Mouse (Mus musculus) kidney, postnatal 4 days (tissue): Measurements from ENCODE around the gene Cxcl10.
A peak's percentile ranks its signal among the peaks of the same experiment; 100 is the strongest.

Source experiments
- DNase-seq, 2 experiments: peaks; one replicate each; pipeline ENCODE4 v3.0.0; 2021; ENCODE audit warnings: mixed read lengths in 2 of 2

Cxcl10 gene

DNA sequence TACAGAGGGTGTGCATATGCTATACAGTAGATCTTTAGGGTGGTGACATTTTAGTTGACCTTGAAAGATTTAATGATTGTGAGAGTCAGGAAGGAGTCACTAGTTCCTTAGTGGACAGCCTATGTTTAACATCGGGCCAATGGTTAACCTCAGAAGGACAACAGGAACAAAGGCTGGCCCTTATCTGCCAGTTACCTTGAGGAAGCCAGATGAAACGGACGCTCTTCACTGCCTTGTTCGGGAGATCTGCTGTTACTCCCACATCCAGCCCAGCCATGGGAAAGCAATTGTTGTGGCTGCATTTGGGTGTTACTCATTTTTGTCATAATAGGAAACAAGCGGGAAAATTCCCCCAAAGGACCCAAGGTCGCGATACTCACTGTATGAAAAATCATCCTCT is 34.9 kb downstream of the Cxcl10 start:
- DNase-seq, result no peak

DNA sequence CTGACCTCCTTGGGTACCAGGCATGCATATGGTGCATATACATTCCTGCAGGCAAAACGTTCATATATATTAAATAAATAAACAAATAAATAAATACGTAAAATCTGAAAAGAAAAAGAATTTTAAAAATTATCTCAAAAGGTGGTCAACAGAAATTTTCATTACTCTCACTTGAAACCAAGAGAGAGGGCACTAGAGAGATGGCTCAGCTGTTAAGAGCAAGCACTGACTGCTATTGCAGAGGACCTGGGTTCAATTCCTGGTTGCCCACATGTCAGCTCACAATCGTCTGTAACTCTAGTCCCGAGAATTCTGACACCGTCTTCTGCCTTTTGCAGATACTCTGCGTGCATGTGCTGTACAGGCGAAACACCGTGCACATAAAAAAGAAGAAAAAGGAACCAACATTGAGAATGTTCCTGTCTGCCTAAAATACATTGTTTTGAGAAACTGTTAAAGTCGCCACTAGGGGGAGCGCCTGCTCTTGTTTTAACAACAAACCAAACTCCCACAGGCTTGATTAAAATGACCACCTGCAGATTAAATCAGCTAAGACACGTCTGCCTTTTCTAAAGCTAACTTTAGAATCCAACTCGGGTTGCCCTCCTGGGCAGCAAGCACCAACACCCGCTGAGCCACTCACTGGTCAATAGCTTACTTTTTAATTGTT is 36.5 kb downstream of the Cxcl10 start:
- peak; percentile 94 to 95 for DNase-seq

DNA sequence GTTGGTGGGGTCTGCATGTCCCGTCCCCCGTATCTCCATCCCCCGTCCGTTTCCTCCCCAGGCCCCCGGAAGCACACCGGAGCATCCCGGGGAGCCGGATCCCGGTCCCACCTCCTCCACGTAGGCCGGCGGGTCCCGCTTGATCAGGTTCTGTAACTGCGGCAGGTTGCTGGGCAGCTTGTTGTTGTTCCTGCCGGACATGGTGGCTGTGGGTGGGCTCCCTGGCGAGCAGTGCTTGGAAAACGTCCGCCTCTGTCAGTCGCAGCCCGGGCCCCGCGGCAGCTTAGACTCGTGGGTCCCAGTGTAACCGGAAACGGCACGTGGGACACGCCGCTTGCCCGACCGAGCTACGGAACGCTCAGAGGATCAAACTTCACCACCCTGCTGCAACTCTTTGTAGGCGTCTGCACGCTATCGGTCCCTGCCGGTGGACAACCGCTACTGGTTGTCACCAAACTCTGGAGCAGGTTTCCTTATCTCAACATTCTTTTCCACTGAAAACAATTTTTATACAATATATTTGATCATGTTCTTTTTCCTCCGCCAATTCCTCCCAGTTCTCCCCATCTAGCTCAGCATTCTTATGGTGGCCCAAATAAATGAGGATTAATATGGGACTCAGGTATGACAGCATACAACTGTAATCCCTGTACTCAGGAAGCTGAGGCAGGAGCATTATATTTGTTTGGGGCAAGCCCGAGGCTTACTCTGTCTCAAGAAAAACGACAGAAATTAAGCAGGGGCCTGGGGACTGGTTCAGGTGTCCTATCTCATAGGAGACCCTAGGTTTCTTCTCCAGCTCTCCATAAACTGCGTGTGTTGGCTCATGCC is 38.8 kb downstream of the Cxcl10 start, which contains the start of gene Sdad1:
Gene Sdad1, minus strand, starts transcription at position 799 of the 831 bp plus-strand sequence.
- peak; percentile 93 to 97 for DNase-seq

DNA sequence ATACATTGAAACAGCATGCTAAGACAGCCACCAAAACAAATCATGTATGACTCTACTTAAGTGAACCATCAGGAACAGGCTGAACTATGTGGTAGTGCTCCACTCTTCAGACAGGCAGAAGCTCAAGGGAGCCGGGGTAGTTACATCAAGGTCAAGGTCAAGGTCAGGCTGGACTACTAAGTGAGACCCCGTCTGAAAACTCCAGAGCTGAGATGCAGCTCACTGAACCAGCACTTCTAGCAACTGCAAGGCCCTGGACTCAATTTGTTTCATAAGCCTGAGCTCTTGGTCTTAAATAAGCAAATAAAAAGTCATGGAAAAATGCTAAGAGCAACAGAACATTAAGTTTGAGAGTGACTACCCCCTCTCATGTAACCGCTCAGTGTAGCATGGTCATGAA is 44.4 kb downstream of the Cxcl10 start:
- DNase-seq, result no peak

DNA sequence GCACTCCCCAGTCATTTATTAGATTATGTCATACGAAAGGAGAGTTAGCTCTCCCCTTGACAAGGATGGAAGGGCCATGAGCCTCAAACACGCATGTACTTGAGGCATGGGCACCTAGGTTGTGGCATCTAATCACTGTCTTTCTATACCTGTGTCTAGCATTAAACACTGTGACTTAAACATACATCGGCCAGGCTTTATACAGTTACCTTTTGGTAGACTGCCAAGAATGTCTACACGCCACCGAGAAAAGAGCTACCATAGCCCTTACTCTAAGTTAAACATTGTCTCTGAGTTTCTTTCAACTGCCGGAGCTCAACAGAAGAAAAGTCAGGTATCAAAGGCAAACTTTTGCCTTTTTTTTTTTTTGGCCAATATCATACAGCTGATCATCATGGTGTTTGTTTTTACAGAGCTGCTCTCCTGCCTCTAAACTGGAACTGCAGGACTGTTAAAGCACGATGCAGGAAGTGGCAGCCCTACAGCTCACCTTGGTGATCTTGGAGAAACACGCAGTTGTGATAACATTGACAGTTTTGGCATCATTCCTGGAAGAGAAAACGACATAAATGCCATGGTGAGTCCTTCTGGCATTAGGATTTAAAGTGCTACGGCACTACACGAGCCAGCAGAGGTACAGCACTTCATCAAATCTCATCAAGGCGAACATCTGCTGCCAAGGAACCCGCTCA is 46.4 kb downstream of the Cxcl10 start:
- DNase-seq, result no peak
